Mouse (Mus musculus): ENCODE measurements around the gene Mup19. TPM values are rescaled to one million over a fixed set of nuclear protein-coding genes. Genes with fewer than 3 reads are reported as not detected.

Gene Mup19
- not detected for polyA plus RNA-seq (2015; fragmentation: Illumina TruSeq; extraction: RNeasy Lipid Tissue Mini Kit (QIAGEN cat#74804); ENCODE audit: insufficient read depth, low read depth, low replicate concordance)

GRCm38 (mm10) chr4:61782169-61782568, at the start of gene Mup19:
Mup19 (minus strand) TSS chr4:61782269.

Other genes with a start within 250 kb of the Mup19 start
- gene Mup17, start 186.4 kb downstream of the Mup19 start, polyA plus RNA-seq (2015; fragmentation: Illumina TruSeq; extraction: RNeasy Lipid Tissue Mini Kit (QIAGEN cat#74804); ENCODE audit: insufficient read depth, low read depth, low replicate concordance) = not detected
- not detected for gene Mup18, start 108.1 kb downstream of the Mup19 start, polyA plus RNA-seq (2015; fragmentation: Illumina TruSeq; extraction: RNeasy Lipid Tissue Mini Kit (QIAGEN cat#74804); ENCODE audit: insufficient read depth, low read depth, low replicate concordance)
- not detected for gene Mup5, start 53.0 kb upstream of the Mup19 start, polyA plus RNA-seq (2015; fragmentation: Illumina TruSeq; extraction: RNeasy Lipid Tissue Mini Kit (QIAGEN cat#74804); ENCODE audit: insufficient read depth, low read depth, low replicate concordance)

All from pancreas, adult 10 weeks (tissue).